Mouse (Mus musculus) urinary bladder, adult 18-20 months (tissue): ENCODE measurements around the gene Dmc1.

ENCODE experiments used
- DNase-seq, 2 experiments: peaks; one replicate each; pipeline ENCODE4 v3.0.0; 2022; ENCODE audit warnings: low spot score in 2 of 2, mixed read lengths in 2 of 2

Gene Dmc1

DNA sequence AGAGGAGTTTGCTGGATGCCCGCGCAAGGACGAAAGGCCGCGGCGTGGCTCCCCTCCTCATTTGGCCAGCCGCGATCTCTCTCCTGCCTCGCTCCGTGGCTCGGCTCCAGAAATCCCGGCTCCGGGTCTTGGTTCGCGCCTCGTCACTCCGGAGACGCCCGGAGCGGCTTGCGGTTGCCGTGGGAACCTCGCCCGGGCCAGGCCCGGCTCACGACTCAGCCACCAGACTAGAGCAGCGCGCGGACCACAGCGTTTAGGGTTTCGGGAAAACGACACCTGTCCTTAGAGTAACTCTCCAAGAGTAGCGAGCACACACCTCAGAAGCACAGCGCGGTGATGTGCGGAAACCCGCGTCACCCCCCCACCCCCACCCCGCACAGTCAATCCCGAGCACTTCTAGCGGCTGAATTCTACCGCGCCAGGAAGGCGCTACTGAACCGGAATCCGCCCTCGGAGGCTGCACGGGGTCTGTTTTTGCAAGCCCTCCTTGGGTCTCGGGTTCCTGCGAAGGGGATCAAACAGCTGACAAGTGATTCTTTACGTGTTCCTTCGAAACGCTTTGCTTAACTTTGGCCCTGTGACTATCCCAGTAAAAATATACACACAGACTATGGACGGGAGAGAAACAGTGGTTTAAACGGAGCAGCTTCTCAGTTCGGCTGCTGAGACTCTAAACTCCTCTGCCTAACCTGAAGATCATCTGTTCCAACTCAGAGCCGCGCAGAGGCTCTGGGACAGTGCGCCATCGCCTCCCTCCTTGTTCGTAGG is 93.2 kb downstream of the Dmc1 start:
- DNase-seq, result peak; percentile 69 to 81
